Mouse (Mus musculus): ENCODE data around the gene Pnma1.

GRCm38 (mm10) chr12:84186536-84186935 lies 38.2 kb upstream of the Pnma1 start:
- TF ChIP-seq CTCF (IDR thresholded peaks at IDR 0.05; ENCODE audit: low read depth): no peak
- no peak for TF ChIP-seq EP300 (optimal IDR thresholded peaks at IDR 0.05)

Data from stomach, postnatal 0 days (tissue).